Mouse (Mus musculus): ENCODE results near the gene Glra2. TPM values are rescaled to one million over a fixed set of nuclear protein-coding genes. Genes with fewer than 3 reads are reported as not detected.
A peak's percentile ranks its signal among the peaks of the same experiment; 100 is the strongest.
"Not testable (repeated sequence)": the region's sequence is repeated elsewhere in the genome, so short reads cannot be mapped to it uniquely, and the experiment has no call there.

The Glra2 gene
- total RNA-seq (2021) = not detected
- long read RNA-seq, experiment 1 = 0 reads
- long read RNA-seq, experiment 2 = 0 reads

GRCm38 (mm10) chrX:165326939-165327698 lies at the start of gene Glra2:
TSS of gene Glra2 (minus strand) at chrX:165327393.
- peak in 1 of 2 experiments; percentile 8 for DNase-seq (ENCODE audit: low spot score in 2 of 2)

- peak in 1 of 2 experiments; percentile 10 for DNase-seq (ENCODE audit: low spot score in 2 of 2)
These were observed 35.6 kb upstream of the Glra2 start for GRCm38 (mm10) chrX:165362798-165363197.

- no peak for DNase-seq (ENCODE audit: low spot score in 2 of 2)
These were observed 17.4 kb upstream of the Glra2 start for GRCm38 (mm10) chrX:165344611-165345010.

GRCm38 (mm10) chrX:165327699-165328333 lies 623 bp upstream of the Glra2 start:
- peak in 1 of 2 experiments; percentile 6 for DNase-seq (ENCODE audit: low spot score in 2 of 2)

GRCm38 (mm10) chrX:165193550-165193949 lies 133.6 kb downstream of the Glra2 start:
- no peak for DNase-seq (ENCODE audit: low spot score in 2 of 2)

GRCm38 (mm10) chrX:165191170-165191569 lies 136.0 kb downstream of the Glra2 start:
- no peak for DNase-seq (ENCODE audit: low spot score in 2 of 2)

GRCm38 (mm10) chrX:165182948-165183347 lies 144.2 kb downstream of the Glra2 start:
- not testable (repeated sequence) for DNase-seq (ENCODE audit: low spot score in 2 of 2)

GRCm38 (mm10) chrX:165156549-165156948 lies 170.6 kb downstream of the Glra2 start:
- DNase-seq (ENCODE audit: low spot score in 2 of 2) = no peak

- DNase-seq (ENCODE audit: low spot score in 2 of 2) = no peak
These were observed 223.0 kb downstream of the Glra2 start for GRCm38 (mm10) chrX:165104171-165104570.
